Mouse (Mus musculus) forebrain, postnatal 0 days (tissue): ENCODE results near the gene Gm4881. TPM values are rescaled to one million over a fixed set of nuclear protein-coding genes. Genes with fewer than 3 reads are reported as not detected.

Experiments
- ATAC-seq: fragments of 200-750 bp; cut with Nextera tagmentation; 2 replicates; pipeline ENCODE4 v1.8.0; 2017; ENCODE audit warnings: mild to moderate bottlenecking, moderate library complexity
- DNase-seq: peaks from one replicate; pipeline ENCODE4 v3.0.0-alpha.2; 2015
- H3K27ac ChIP-seq: fragments of 300-500 bp; sonication (generic); 2 replicates; pipeline ENCODE4 v1.5.1; 2014; ENCODE audit warnings: low read depth, mild to moderate bottlenecking, antibody characterized with exemption, low read length, moderate library complexity, mixed read lengths
- H3K27me3 ChIP-seq: fragments of 300-500 bp; sonication (generic); 2 replicates; pipeline ENCODE4 v1.6.1; 2014; ENCODE audit warnings: mild to moderate bottlenecking, low read length, mixed read lengths; ENCODE audit not compliant: insufficient read depth
- H3K36me3 ChIP-seq: fragments of 300-500 bp; sonication (generic); 2 replicates; pipeline ENCODE4 v1.6.1; 2014; ENCODE audit warnings: mild to moderate bottlenecking, moderate library complexity; ENCODE audit not compliant: insufficient read depth
- H3K4me1 ChIP-seq: fragments of 300-500 bp; sonication (generic); 2 replicates; pipeline ENCODE4 v1.6.1; 2014; ENCODE audit warnings: antibody characterized with exemption; ENCODE audit not compliant: insufficient read depth
- H3K4me2 ChIP-seq: fragments of 300-500 bp; sonication (generic); 2 replicates; pipeline ENCODE4 v1.6.1; 2014; ENCODE audit warnings: low read depth, mild to moderate bottlenecking, moderate library complexity
- H3K4me3 ChIP-seq: fragments of 300-500 bp; sonication (generic); 2 replicates; pipeline ENCODE4 v1.5.1; 2014; ENCODE audit warnings: low read depth, low read length, mixed read lengths
- H3K9ac ChIP-seq: fragments of 300-500 bp; sonication (generic); 2 replicates; pipeline ENCODE4 v1.6.1; 2014; ENCODE audit warnings: mild to moderate bottlenecking
- H3K9me3 ChIP-seq: fragments of 300-500 bp; sonication (generic); 2 replicates; pipeline ENCODE4 v1.6.1; 2016; ENCODE audit warnings: low read length
- CTCF ChIP-seq: sonication (generic); IDR thresholded peaks from 2 replicates; pipeline ENCODE4 v1.5.1; 2016; ENCODE audit warnings: antibody characterized with exemption, control low read depth, low read depth
- WGBS: fragments of 180-500 bp; shearing (Covaris S2); extraction: QIAGEN DNeasy Blood & Tissue Kit; methylation state at CpG from one replicate; pipeline ENCODE4 v1.1.7; 2014; 5-methylcytosine and 5-hydroxymethylcytosine counted together
- polyA plus RNA-seq: library from polyadenylated mRNA; unstranded; fragments of >200 nt; fragmentation: Nextera tagmentation; extraction: Ambion mirVana; gene quantifications from 2 replicates; pipeline ENCODE4 v1.2.1, GENCODE M21; 2015
- total RNA-seq: library from RNA; depleted of rRNA; stranded (reverse); fragments of >200 nt; gene quantifications from 2 replicates; pipeline ENCODE4 v1.2.3, GENCODE M21; 2014

Gm4881 gene
- total and polyA plus RNA-seq, 2 experiments from 2014 or later, result 0.97 to 2.1 TPM

GRCm38 (mm10) chr7:24904936-24905335, 39.4 kb downstream of the Gm4881 start:
- no peaks in the 10 kb centered on the region for H3K9me3 ChIP-seq
- ATAC-seq, result no peak
- 19% methylated on average over 3 of the region's 3 CpGs for WGBS
- peak; percentile 57 for DNase-seq
- H3K4me2 ChIP-seq, result peak overlapping the region; percentile 75
- peak overlapping the region; percentile 47 for H3K4me3 ChIP-seq
- peak; percentile 77 for TF ChIP-seq CTCF
- 0 out of 2 replicates have a peak, but pooled peaks cover 12% of the 10 kb centered on the region for H3K4me1 ChIP-seq
- H3K36me3 ChIP-seq, result 0 out of 2 replicates have a peak, but pooled peaks cover 18% of the 10 kb centered on the region
- H3K27ac ChIP-seq, result peak overlapping the region; percentile 46; the same call in 1 of the 2 replicates
- H3K9ac ChIP-seq, result peak overlapping the region; percentile 56
- H3K27me3 ChIP-seq, result no peaks in the 10 kb centered on the region

- Histone ChIP-seq H3K4me3 (peak overlapping the region; percentile 47), H3K27ac (peak overlapping the region; percentile 46), H3K4me1 (0 out of 2 replicates have a peak, but pooled peaks cover 12% of the 10 kb centered on the region), H3K9me3 (no peaks in the 10 kb centered on the region), H3K36me3 (0 out of 2 replicates have a peak, but pooled peaks cover 17% of the 10 kb centered on the region), H3K4me2 (peak overlapping the region; percentile 75), H3K9ac (peak overlapping the region; percentile 56), H3K27me3 (no peaks in the 10 kb centered on the region)
- TF ChIP-seq CTCF, result peak; percentile 89
- peak; percentile 98 for ATAC-seq
- DNase-seq, result peak; percentile 97
- WGBS, result 2% methylated on average over 30 of the region's 30 CpGs
Measured at GRCm38 (mm10) chr7:24904070-24904483, 40.2 kb downstream of the Gm4881 start.

GRCm38 (mm10) chr7:24903444-24903825, 40.9 kb downstream of the Gm4881 start:
- H3K4me3 ChIP-seq, result peak overlapping the region; percentile 47
- DNase-seq, result no peak
- no peaks in the 10 kb centered on the region for H3K27me3 ChIP-seq
- 0 out of 2 replicates have a peak, but pooled peaks cover 10% of the 10 kb centered on the region for H3K36me3 ChIP-seq
- no peak for TF ChIP-seq CTCF
- H3K9me3 ChIP-seq, result no peaks in the 10 kb centered on the region
- 0 out of 2 replicates have a peak overlapping the region, but pooled peaks have one; percentile 58 for H3K27ac ChIP-seq
- ATAC-seq, result no peak
- H3K4me1 ChIP-seq, result 0 out of 2 replicates have a peak, but pooled peaks cover 12% of the 10 kb centered on the region
- H3K9ac ChIP-seq, result peak overlapping the region; percentile 68; the same call in 1 of the 2 replicates
- peak overlapping the region; percentile 75 for H3K4me2 ChIP-seq
- 35% methylated on average over 10 of the region's 10 CpGs for WGBS

- WGBS, result 8% methylated on average over 43 of the region's 68 CpGs
- H3K9me3 ChIP-seq, result no peaks in the 10 kb centered on the region
Measured at GRCm38 (mm10) chr7:24902630-24903443, 41.5 kb downstream of the Gm4881 start, which contains the start of gene Arhgef1. TSS of gene Arhgef1 (plus strand) at chr7:24902912.

GRCm38 (mm10) chr7:24902264-24902629, 42.0 kb downstream of the Gm4881 start:
- Histone ChIP-seq H3K27me3 (no peaks in the 10 kb centered on the region), H3K9ac (peak overlapping the region; percentile 68), H3K9me3 (no peaks in the 10 kb centered on the region), H3K36me3 (no peaks in the 10 kb centered on the region), H3K4me3 (peak overlapping the region; percentile 47; the same call in 1 of the 2 replicates), H3K4me1 (0 out of 2 replicates have a peak, but pooled peaks cover 12% of the 10 kb centered on the region), H3K27ac (peak overlapping the region; percentile 58), H3K4me2 (peak overlapping the region; percentile 75; the same call in 1 of the 2 replicates)
- 57% methylated on average over 2 of the region's 2 CpGs for WGBS
- peak; percentile 14 for DNase-seq
- ATAC-seq, result no peak
- TF ChIP-seq CTCF, result no peak

More at GRCm38 (mm10) chr7:24902630-24903443, 41.5 kb downstream of the Gm4881 start, which contains the start of gene Arhgef1:
- peak within 1 kb of the TSS; percentile 75 for H3K4me2 ChIP-seq
- DNase-seq, result peak; percentile 33
- H3K27me3 ChIP-seq, result no peaks in the 10 kb centered on the region
- H3K27ac ChIP-seq, result peak within 1 kb of the TSS; percentile 58
- 0 out of 2 replicates have a peak, but pooled peaks cover 4% of the 10 kb centered on the region for H3K36me3 ChIP-seq
- peak within 1 kb of the TSS; percentile 68 for H3K9ac ChIP-seq
- no peak for TF ChIP-seq CTCF
- peak within 1 kb of the TSS; percentile 47 for H3K4me3 ChIP-seq
- 0 out of 2 replicates have a peak, but pooled peaks cover 12% of the 10 kb centered on the region for H3K4me1 ChIP-seq
- no peak for ATAC-seq

GRCm38 (mm10) chr7:24901842-24902241, 42.5 kb downstream of the Gm4881 start:
- Histone ChIP-seq H3K4me1 (0 out of 2 replicates have a peak, but pooled peaks cover 12% of the 10 kb centered on the region), H3K36me3 (no peaks in the 10 kb centered on the region), H3K27ac (no peak overlapping the region), H3K27me3 (no peaks in the 10 kb centered on the region), H3K4me2 (no peak overlapping the region), H3K9me3 (no peaks in the 10 kb centered on the region), H3K4me3 (no peak overlapping the region), H3K9ac (no peak overlapping the region; the same call in 1 of the 2 replicates)
- 81% methylated on average over 1 of the region's 1 CpGs for WGBS
- no peak for DNase-seq
- TF ChIP-seq CTCF, result no peak
- ATAC-seq, result no peak

- H3K36me3 ChIP-seq, result no peaks in the 10 kb centered on the region
- H3K27ac ChIP-seq, result no peak overlapping the region
- no peak overlapping the region for H3K9ac ChIP-seq
- no peaks in the 10 kb centered on the region for H3K27me3 ChIP-seq
- H3K4me1 ChIP-seq, result 0 out of 2 replicates have a peak, but pooled peaks cover 12% of the 10 kb centered on the region
- no peak for TF ChIP-seq CTCF
- no peak overlapping the region for H3K4me3 ChIP-seq
- 79% methylated on average over 6 of the region's 6 CpGs for WGBS
- DNase-seq (no peak), ATAC-seq (no peak)
- no peaks in the 10 kb centered on the region for H3K9me3 ChIP-seq
- no peak overlapping the region for H3K4me2 ChIP-seq
Measured at GRCm38 (mm10) chr7:24901114-24901513, 43.2 kb downstream of the Gm4881 start.
